ENCODE assay signal across 8 mouse cellular contexts in the genomic region with DNA sequence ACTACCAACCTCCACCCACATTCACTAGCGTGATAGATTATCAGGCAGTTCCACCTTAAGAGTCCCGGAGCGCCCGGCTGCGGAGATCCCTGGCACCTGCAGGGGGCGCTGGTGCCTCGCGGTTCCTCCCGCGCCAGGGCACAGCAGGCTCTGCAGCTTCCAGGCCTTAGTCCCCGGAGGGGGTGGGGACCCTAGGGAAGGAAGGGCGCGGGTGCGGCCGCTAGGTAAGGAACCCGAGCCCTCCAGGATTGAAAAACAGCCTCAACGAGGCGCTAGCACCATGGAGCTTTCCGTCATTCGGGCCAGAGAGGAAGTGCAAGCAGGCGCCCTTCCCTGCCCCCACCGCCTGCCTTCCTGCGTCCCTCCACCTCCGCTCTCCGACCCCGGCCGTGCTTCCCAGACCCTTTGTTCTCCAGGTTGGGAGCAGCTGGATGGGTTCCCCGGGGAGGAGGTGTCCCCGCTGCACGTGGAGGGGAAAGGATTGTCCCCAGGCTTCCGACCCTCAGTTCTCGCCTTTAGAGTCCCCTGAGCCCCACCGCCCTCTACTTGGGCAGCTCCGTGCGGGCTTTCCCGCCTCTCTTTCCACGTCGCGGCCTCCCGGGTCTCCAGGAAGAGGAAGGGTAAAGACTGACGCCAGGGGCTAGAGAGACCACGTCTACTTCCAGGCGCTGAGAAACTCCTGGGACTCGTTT. TPM values are rescaled to one million over a fixed set of nuclear protein-coding genes. Genes with fewer than 3 reads are reported as not detected.
DNase-seq lines count a peak whose midpoint lies in the region; ATAC-seq and TF ChIP-seq lines count a peak whose summit lies in the region.

No protein-coding gene starts in this region.

- DNase-seq in T-cell, adult 2 months (ENCODE audit: low spot score) = peak; percentile 92
- DNase-seq in cerebellum, postnatal 36 days = peak; percentile 94 to 95
- peak; percentile 92 for DNase-seq in gastrocnemius, adult 18-20 months (ENCODE audit: low spot score)
- peak; percentile 96 for DNase-seq in hindbrain, postnatal 0 days (ENCODE audit: low spot score)
- DNase-seq in left cerebral cortex, adult 2 months (ENCODE audit: extremely low spot score in 1 of 2, low spot score in 2 of 2) = peak; percentile 94 to 95
- peak; percentile 91 to 95 for DNase-seq in right cerebral cortex, adult 2 months (ENCODE audit: low spot score in 2 of 2)
- DNase-seq in urinary bladder, postnatal 14 days (ENCODE audit: low spot score) = peak; percentile 93

- H3K9ac ChIP-seq in hindbrain, postnatal 0 days (replicated peaks; ENCODE audit: low read length) = peak overlapping the region; percentile 70

- H3K27me3 ChIP-seq in hindbrain, postnatal 0 days (ENCODE audit: insufficient read depth, low read length) = no peaks in the 10 kb centered on the region

- H3K4me3 ChIP-seq in hindbrain, postnatal 0 days (ENCODE audit: low read length) = peak overlapping the region; percentile 55
- peak overlapping the region; percentile 73 for H3K4me3 ChIP-seq in left cerebral cortex, adult 2 months

- H3K9me3 ChIP-seq in hindbrain, postnatal 0 days (ENCODE audit: low read length) = no peaks in the 10 kb centered on the region

- ATAC-seq in hindbrain, postnatal 0 days = peak; percentile 89
- ATAC-seq in megakaryocyte, adult 5-6 weeks (ENCODE audit: poor library complexity, severe bottlenecking) = peak; percentile 87

- intact Hi-C loops in left cerebral cortex, adult 2 months (cut with DNase I) = loop anchor here (2.0 to 10.0 kb wide), 13 partner anchors 35 to 1317 kb away; a partner anchor contains a TSS

- peak overlapping the region; percentile 85 for H3K27ac ChIP-seq in hindbrain, postnatal 0 days
- H3K27ac ChIP-seq in left cerebral cortex, adult 2 months = peak overlapping the region; percentile 87

- WGBS in hindbrain, postnatal 0 days = under 1% methylated on average over 43 of the region's 44 CpGs

- TF ChIP-seq CTCF in hindbrain, postnatal 0 days (IDR thresholded peaks at IDR 0.05; ENCODE audit: low read depth) = peak; percentile 97
- TF ChIP-seq CTCF in left cerebral cortex, adult 2 months (IDR thresholded peaks at IDR 0.05) = peak; percentile 99

- peaks cover 31% of the 10 kb centered on the region for H3K4me1 ChIP-seq in hindbrain, postnatal 0 days (ENCODE audit: insufficient read depth, low read length)

- no peaks in the 10 kb centered on the region for H3K36me3 ChIP-seq in hindbrain, postnatal 0 days (ENCODE audit: insufficient read depth, low read length)

- peak overlapping the region; percentile 99 for H3K4me2 ChIP-seq in hindbrain, postnatal 0 days (ENCODE audit: low read depth, low read length)

RNA-seq across cellular contexts. Expression of a gene that starts 9.9 kb away (rescaled TPM):
- total RNA-seq in gastrocnemius, adult 18-20 months (2021) = under 1 TPM; 0.34 to 0.64 TPM
- total RNA-seq in hindbrain, postnatal 0 days (2014; rRNA removed) = 2.3 and 3.7 TPM in 2 replicates
- polyA plus RNA-seq in hindbrain, postnatal 0 days (2015; fragmentation: Nextera tagmentation; extraction: Ambion mirVana) = 9.0 and 9.9 TPM in 2 replicates
- 1 to 10 TPM; 2.7 to 5.0 TPM for total RNA-seq in left cerebral cortex, adult 2 months (2021)
- not detected in 2 replicates for total RNA-seq in megakaryocyte, adult 5-6 weeks (2015)
- 0.22 and 0.24 TPM in 2 replicates for total RNA-seq in megakaryocyte, adult 5-6 weeks (2017)

RNA-seq across cellular contexts. Expression of a gene that starts 21.3 kb away (rescaled TPM):
- total RNA-seq in gastrocnemius, adult 18-20 months (2021) = under 1 TPM; 0.07 to 0.12 TPM
- total RNA-seq in hindbrain, postnatal 0 days (2014; rRNA removed) = 14.1 and 22.7 TPM in 2 replicates
- polyA plus RNA-seq in hindbrain, postnatal 0 days (2015; fragmentation: Nextera tagmentation; extraction: Ambion mirVana) = 4.4 and 5.0 TPM in 2 replicates
- total RNA-seq in left cerebral cortex, adult 2 months (2021) = 1 to 10 TPM; 7.4 to 8.0 TPM
- total RNA-seq in megakaryocyte, adult 5-6 weeks (2015) = 0.09 TPM in 1 of 2 replicates, not detected in the other
- not detected in 2 replicates for total RNA-seq in megakaryocyte, adult 5-6 weeks (2017)

RNA-seq across cellular contexts. Expression of a gene that starts 27.4 kb away (rescaled TPM):
- total RNA-seq in gastrocnemius, adult 18-20 months (2021) = 10 to 100 TPM; 21.8 to 23.2 TPM
- total RNA-seq in hindbrain, postnatal 0 days (2014; rRNA removed) = 20.1 and 25.6 TPM in 2 replicates
- 30.0 and 34.6 TPM in 2 replicates for polyA plus RNA-seq in hindbrain, postnatal 0 days (2015; fragmentation: Nextera tagmentation; extraction: Ambion mirVana)
- total RNA-seq in left cerebral cortex, adult 2 months (2021) = 10 to 100 TPM; 51.6 to 52.1 TPM
- 41.5 and 50.7 TPM in 2 replicates for total RNA-seq in megakaryocyte, adult 5-6 weeks (2015)
- 47.3 and 52.8 TPM in 2 replicates for total RNA-seq in megakaryocyte, adult 5-6 weeks (2017)

RNA-seq across cellular contexts. Expression of a gene that starts 30.8 kb away (rescaled TPM):
- not detected for total RNA-seq in gastrocnemius, adult 18-20 months (2021)
- total RNA-seq in hindbrain, postnatal 0 days (2014; rRNA removed) = not detected in 2 replicates
- not detected in 2 replicates for polyA plus RNA-seq in hindbrain, postnatal 0 days (2015; fragmentation: Nextera tagmentation; extraction: Ambion mirVana)
- not detected for total RNA-seq in left cerebral cortex, adult 2 months (2021)
- total RNA-seq in megakaryocyte, adult 5-6 weeks (2015) = not detected in 2 replicates
- not detected in 2 replicates for total RNA-seq in megakaryocyte, adult 5-6 weeks (2017)

Comparison
In these comparisons a context has a peak if more than half of its experiments do, and no peak if none do; other contexts are left out.
1. Peak in every context shown above with its lines: DNase-seq, ATAC-seq, H3K4me3 ChIP-seq and H3K27ac ChIP-seq.
2. RNA of a gene that starts 21.3 kb away (total RNA-seq): 14.1 to 22.7 TPM in hindbrain, postnatal 0 days and 7.4 to 8.0 TPM in left cerebral cortex, adult 2 months; 0.07 to 0.12 TPM in gastrocnemius, adult 18-20 months and 0.09 TPM in megakaryocyte, adult 5-6 weeks; every median in the first group is over 4 times any median in the second.